Mouse (Mus musculus): ENCODE measurements around the gene Gak. TPM values are rescaled to one million over a fixed set of nuclear protein-coding genes. Genes with fewer than 3 reads are reported as not detected.
A peak's percentile ranks its signal among the peaks of the same experiment; 100 is the strongest.

The Gak gene
- polyA plus RNA-seq, 1 experiment from 2014 or later: 46.4 TPM

- ATAC-seq (ENCODE audit: insufficient number of reproducible peaks, low FRiP score, low TSS enrichment, low read depth) (no peak), DNase-seq (ENCODE audit: low spot score) (peak; percentile 43)
- Histone ChIP-seq H3K9ac (ENCODE audit: low read length) (no peak overlapping the region), H3K36me3 (ENCODE audit: control insufficient read depth, insufficient read depth, low read length) (peaks cover 7% of the 10 kb centered on the region; the same call in 1 of the 2 replicates), H3K4me3 (ENCODE audit: low read depth, low read length) (no peak overlapping the region), H3K27ac (replicated peaks; ENCODE audit: low read depth, low read length) (no peak overlapping the region), H3K4me2 (ENCODE audit: low read depth, severe bottlenecking) (no peak overlapping the region), H3K9me3 (ENCODE audit: control insufficient read depth, low read length) (no peaks in the 10 kb centered on the region), H3K4me1 (ENCODE audit: control insufficient read depth, insufficient read depth, low read length) (peaks cover 4% of the 10 kb centered on the region; the same call in 1 of the 2 replicates), H3K27me3 (ENCODE audit: control insufficient read depth, insufficient read depth, low read length) (no peaks in the 10 kb centered on the region)
Observed at GRCm38 (mm10) chr5:108670785-108671184, 41.2 kb upstream of the Gak start.

GRCm38 (mm10) chr5:108669986-108670385 lies 40.4 kb upstream of the Gak start:
- DNase-seq (ENCODE audit: low spot score): no peak
- WGBS: 83% methylated on average over 9 of the region's 9 CpGs
- Histone ChIP-seq H3K9me3 (ENCODE audit: control insufficient read depth, low read length) (no peaks in the 10 kb centered on the region), H3K36me3 (ENCODE audit: control insufficient read depth, insufficient read depth, low read length) (peaks cover 7% of the 10 kb centered on the region; the same call in 1 of the 2 replicates), H3K4me3 (ENCODE audit: low read depth, low read length) (no peak overlapping the region), H3K4me2 (ENCODE audit: low read depth, severe bottlenecking) (no peak overlapping the region; the same call in 1 of the 2 replicates), H3K27ac (replicated peaks; ENCODE audit: low read depth, low read length) (no peak overlapping the region), H3K27me3 (ENCODE audit: control insufficient read depth, insufficient read depth, low read length) (no peaks in the 10 kb centered on the region), H3K9ac (ENCODE audit: low read length) (no peak overlapping the region), H3K4me1 (ENCODE audit: control insufficient read depth, insufficient read depth, low read length) (peaks cover 4% of the 10 kb centered on the region; the same call in 1 of the 2 replicates)
- ATAC-seq (ENCODE audit: insufficient number of reproducible peaks, low FRiP score, low TSS enrichment, low read depth): no peak

DNA sequence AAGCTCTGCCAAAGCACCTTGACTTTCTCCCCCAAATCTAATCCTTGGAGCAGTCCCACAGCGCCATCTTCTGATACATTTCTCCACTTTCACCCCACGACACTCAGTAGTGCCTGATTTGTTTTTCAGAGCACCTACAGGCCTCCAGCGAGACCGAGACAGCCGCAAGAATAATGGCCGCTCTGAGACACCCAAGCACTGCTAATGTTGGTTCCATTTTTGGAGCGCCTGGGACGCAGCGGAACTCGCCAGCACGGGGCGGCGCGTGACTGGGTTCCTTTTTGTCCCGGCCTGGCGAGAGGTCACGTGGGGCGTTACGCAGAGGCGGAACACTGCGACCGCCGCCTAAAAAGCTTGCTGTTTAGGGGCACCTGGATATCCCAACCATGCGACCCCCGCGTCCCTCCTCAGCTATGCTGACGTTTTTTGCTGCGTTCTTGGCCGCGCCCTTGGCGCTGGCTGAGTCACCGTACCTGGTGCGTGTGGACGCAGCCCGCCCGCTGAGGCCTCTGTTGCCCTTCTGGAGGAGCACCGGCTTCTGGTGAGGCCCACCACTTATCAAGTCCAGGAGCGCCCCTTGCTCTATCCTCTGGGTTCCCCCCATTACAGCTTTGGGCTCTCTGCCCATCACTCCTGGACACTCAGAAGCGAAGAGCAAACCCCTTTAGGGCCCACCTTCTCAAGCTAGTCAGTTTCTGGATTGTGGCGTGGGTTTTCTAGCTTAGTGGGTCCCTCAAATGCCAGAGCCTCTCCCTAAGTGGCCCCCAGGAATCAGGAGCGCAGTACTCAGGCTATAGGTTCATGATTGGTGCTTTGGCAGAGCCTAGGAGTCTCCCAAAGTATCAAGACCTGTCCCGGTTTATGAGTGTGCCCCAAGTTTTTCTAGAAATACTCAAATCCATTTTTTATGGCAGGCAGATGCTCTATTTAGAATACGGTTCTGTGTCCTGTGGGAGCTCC lies 39.7 kb upstream of the Gak start, which contains the start of gene Dgkq:
TSS of gene Dgkq (minus strand) at position 696 of the 960 bp plus-strand sequence.
- Histone ChIP-seq H3K9me3 (ENCODE audit: control insufficient read depth, low read length) (no peaks in the 10 kb centered on the region), H3K27ac (replicated peaks; ENCODE audit: low read depth, low read length) (peak within 1 kb of the TSS; percentile 80), H3K4me2 (ENCODE audit: low read depth, severe bottlenecking) (peak within 1 kb of the TSS; percentile 70), H3K4me3 (ENCODE audit: low read depth, low read length) (peak within 1 kb of the TSS; percentile 47), H3K27me3 (ENCODE audit: control insufficient read depth, insufficient read depth, low read length) (no peaks in the 10 kb centered on the region), H3K4me1 (ENCODE audit: control insufficient read depth, insufficient read depth, low read length) (peaks cover 4% of the 10 kb centered on the region; the same call in 1 of the 2 replicates), H3K9ac (ENCODE audit: low read length) (peak within 1 kb of the TSS; percentile 76), H3K36me3 (ENCODE audit: control insufficient read depth, insufficient read depth, low read length) (peaks cover 7% of the 10 kb centered on the region; the same call in 1 of the 2 replicates)
- peak; percentile 85 for ATAC-seq (ENCODE audit: insufficient number of reproducible peaks, low FRiP score, low TSS enrichment, low read depth)
- DNase-seq (ENCODE audit: low spot score): peak; percentile 86
- 8% methylated on average over 43 of the region's 43 CpGs for WGBS

- ATAC-seq (ENCODE audit: insufficient number of reproducible peaks, low FRiP score, low TSS enrichment, low read depth) (no peak), DNase-seq (ENCODE audit: low spot score) (no peak)
- no peaks in the 10 kb centered on the region for H3K27me3 ChIP-seq (ENCODE audit: control insufficient read depth, insufficient read depth, low read length)
- H3K9ac ChIP-seq (ENCODE audit: low read length): peak overlapping the region; percentile 76
- H3K4me2 ChIP-seq (ENCODE audit: low read depth, severe bottlenecking): peak overlapping the region; percentile 70
- H3K9me3 ChIP-seq (ENCODE audit: control insufficient read depth, low read length): no peaks in the 10 kb centered on the region
- H3K36me3 ChIP-seq (ENCODE audit: control insufficient read depth, insufficient read depth, low read length): peaks cover 5% of the 10 kb centered on the region; the same call in 1 of the 2 replicates
- no peak overlapping the region; the same call in 1 of the 2 replicates for H3K27ac ChIP-seq (replicated peaks; ENCODE audit: low read depth, low read length)
- peak overlapping the region; percentile 47 for H3K4me3 ChIP-seq (ENCODE audit: low read depth, low read length)
- peaks cover 4% of the 10 kb centered on the region; the same call in 1 of the 2 replicates for H3K4me1 ChIP-seq (ENCODE audit: control insufficient read depth, insufficient read depth, low read length)
- WGBS: 22% methylated on average over 3 of the region's 3 CpGs
Observed at GRCm38 (mm10) chr5:108668387-108668932, 38.9 kb upstream of the Gak start.

DNA sequence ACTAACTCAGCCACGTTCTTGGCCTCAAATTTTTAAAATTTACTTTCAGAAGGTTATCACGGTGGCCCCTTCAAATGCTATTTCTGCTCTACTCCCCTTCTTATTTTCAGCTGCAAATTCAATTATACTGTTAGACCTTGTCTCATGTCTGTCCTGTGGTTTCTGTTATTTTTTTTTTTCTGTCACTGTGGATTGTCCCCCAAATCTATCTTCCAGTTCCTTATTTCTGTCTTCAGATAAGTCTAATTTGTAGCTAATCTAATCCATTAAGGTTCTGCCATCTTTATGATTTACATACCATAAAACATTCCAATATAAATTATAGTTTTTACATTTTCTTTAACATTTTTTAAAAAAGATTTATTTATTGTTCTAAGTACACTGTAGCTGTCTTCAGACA lies 37.8 kb upstream of the Gak start:
- H3K4me3 ChIP-seq (ENCODE audit: low read depth, low read length): no peak overlapping the region
- H3K4me2 ChIP-seq (ENCODE audit: low read depth, severe bottlenecking): no peak overlapping the region
- no peak overlapping the region for H3K27ac ChIP-seq (replicated peaks; ENCODE audit: low read depth, low read length)
- ATAC-seq (ENCODE audit: insufficient number of reproducible peaks, low FRiP score, low TSS enrichment, low read depth): no peak
- H3K36me3 ChIP-seq (ENCODE audit: control insufficient read depth, insufficient read depth, low read length): peaks cover 4% of the 10 kb centered on the region; the same call in 1 of the 2 replicates
- H3K4me1 ChIP-seq (ENCODE audit: control insufficient read depth, insufficient read depth, low read length): peaks cover 4% of the 10 kb centered on the region; the same call in 1 of the 2 replicates
- H3K9me3 ChIP-seq (ENCODE audit: control insufficient read depth, low read length): no peaks in the 10 kb centered on the region
- H3K9ac ChIP-seq (ENCODE audit: low read length): no peak overlapping the region
- no peak for DNase-seq (ENCODE audit: low spot score)
- H3K27me3 ChIP-seq (ENCODE audit: control insufficient read depth, insufficient read depth, low read length): no peaks in the 10 kb centered on the region
- 84% methylated on average over 2 of the region's 2 CpGs for WGBS

DNA sequence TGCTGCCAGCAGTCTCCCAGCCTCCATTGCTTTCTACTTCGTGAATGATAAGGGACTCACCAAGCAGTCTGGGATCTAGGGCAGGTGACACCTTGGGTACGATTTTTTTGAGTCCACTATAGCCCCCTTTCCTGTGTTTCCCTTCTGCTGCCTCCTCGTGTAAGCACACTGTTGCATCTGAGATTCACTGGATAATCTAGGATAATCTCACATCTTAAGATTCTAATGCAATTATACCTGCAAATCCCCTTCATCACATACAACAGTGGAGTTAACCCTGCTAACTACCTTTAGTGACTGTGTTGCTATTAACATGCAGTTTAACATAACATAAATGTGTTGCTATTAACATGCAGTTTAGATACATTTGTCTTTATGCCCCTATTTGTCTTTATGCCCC lies 35.5 kb upstream of the Gak start:
- no peaks in the 10 kb centered on the region for H3K36me3 ChIP-seq (ENCODE audit: control insufficient read depth, insufficient read depth, low read length)
- H3K4me2 ChIP-seq (ENCODE audit: low read depth, severe bottlenecking): no peak overlapping the region
- no peaks in the 10 kb centered on the region for H3K27me3 ChIP-seq (ENCODE audit: control insufficient read depth, insufficient read depth, low read length)
- H3K27ac ChIP-seq (replicated peaks; ENCODE audit: low read depth, low read length): no peak overlapping the region
- peaks cover 4% of the 10 kb centered on the region; the same call in 1 of the 2 replicates for H3K4me1 ChIP-seq (ENCODE audit: control insufficient read depth, insufficient read depth, low read length)
- no peak overlapping the region for H3K4me3 ChIP-seq (ENCODE audit: low read depth, low read length)
- ATAC-seq (ENCODE audit: insufficient number of reproducible peaks, low FRiP score, low TSS enrichment, low read depth) (no peak), DNase-seq (ENCODE audit: low spot score) (no peak)
- no peak overlapping the region for H3K9ac ChIP-seq (ENCODE audit: low read length)
- H3K9me3 ChIP-seq (ENCODE audit: control insufficient read depth, low read length): no peaks in the 10 kb centered on the region
- WGBS: 41% methylated on average over 3 of the region's 3 CpGs

- H3K4me1 ChIP-seq (ENCODE audit: control insufficient read depth, insufficient read depth, low read length): peaks cover 5% of the 10 kb centered on the region
- H3K4me3 ChIP-seq (ENCODE audit: low read depth, low read length): no peak overlapping the region
- H3K9ac ChIP-seq (ENCODE audit: low read length): no peak overlapping the region
- no peaks in the 10 kb centered on the region for H3K27me3 ChIP-seq (ENCODE audit: control insufficient read depth, insufficient read depth, low read length)
- DNase-seq (ENCODE audit: low spot score): no peak
- WGBS: 85% methylated on average over 4 of the region's 4 CpGs
- H3K36me3 ChIP-seq (ENCODE audit: control insufficient read depth, insufficient read depth, low read length): no peaks in the 10 kb centered on the region
- no peak for ATAC-seq (ENCODE audit: insufficient number of reproducible peaks, low FRiP score, low TSS enrichment, low read depth)
- no peak overlapping the region for H3K27ac ChIP-seq (replicated peaks; ENCODE audit: low read depth, low read length)
- H3K4me2 ChIP-seq (ENCODE audit: low read depth, severe bottlenecking): no peak overlapping the region
- H3K9me3 ChIP-seq (ENCODE audit: control insufficient read depth, low read length): no peaks in the 10 kb centered on the region
Observed at GRCm38 (mm10) chr5:108662772-108663171, 33.2 kb upstream of the Gak start.

GRCm38 (mm10) chr5:108660632-108661268 lies 31.2 kb upstream of the Gak start:
- H3K4me1 ChIP-seq (ENCODE audit: control insufficient read depth, insufficient read depth, low read length): peaks cover 5% of the 10 kb centered on the region
- WGBS: 19% methylated on average over 36 of the region's 36 CpGs

More at GRCm38 (mm10) chr5:108660632-108661268, 31.2 kb upstream of the Gak start:
- peak; percentile 91 for DNase-seq (ENCODE audit: low spot score)
- Histone ChIP-seq H3K9me3 (ENCODE audit: control insufficient read depth, low read length) (no peaks in the 10 kb centered on the region), H3K27ac (replicated peaks; ENCODE audit: low read depth, low read length) (no peak overlapping the region), H3K36me3 (ENCODE audit: control insufficient read depth, insufficient read depth, low read length) (no peaks in the 10 kb centered on the region), H3K9ac (ENCODE audit: low read length) (peak overlapping the region; percentile 88), H3K4me2 (ENCODE audit: low read depth, severe bottlenecking) (peak overlapping the region; percentile 73), H3K4me3 (ENCODE audit: low read depth, low read length) (peak overlapping the region; percentile 75), H3K27me3 (ENCODE audit: control insufficient read depth, insufficient read depth, low read length) (no peaks in the 10 kb centered on the region)
- peak; percentile 98 for ATAC-seq (ENCODE audit: insufficient number of reproducible peaks, low FRiP score, low TSS enrichment, low read depth)

All from limb, embryonic 11.5 days (tissue).